9 mouse cellular contexts compared by ENCODE assay signal in genomic region chr2:147803102-147803501, GRCm38 (mm10).
DNase-seq lines count a peak whose midpoint lies in the region; ATAC-seq and TF ChIP-seq lines count a peak whose summit lies in the region.
"Had no signal": no experiment of that assay in that cellular context is flagged by ENCODE, and none has a peak within 500 bp of the region (broad histone marks: within the 10 kb centered on the region; RNA-seq: fewer than 3 reads in every experiment).

No protein-coding gene starts in this region.

- no peak overlapping the region for H3K27ac ChIP-seq in heart, embryonic 10.5 days
- no peak overlapping the region for H3K27ac ChIP-seq in liver, postnatal 0 days (ENCODE audit: low read depth)
- H3K27ac ChIP-seq: hindbrain, embryonic 15.5 days had no signal

- no peak overlapping the region for H3K4me2 ChIP-seq in liver, postnatal 0 days (ENCODE audit: low read depth, low read length)
- H3K4me2 ChIP-seq: hindbrain, embryonic 15.5 days had no signal

- no peaks in the 10 kb centered on the region for H3K4me1 ChIP-seq in heart, embryonic 10.5 days
- H3K4me1 ChIP-seq in liver, postnatal 0 days (ENCODE audit: insufficient read depth): no peaks in the 10 kb centered on the region
- H3K4me1 ChIP-seq: hindbrain, embryonic 15.5 days had no signal

- WGBS in heart, embryonic 10.5 days: 44% methylated on average over 4 of the region's 4 CpGs
- 25% methylated on average over 4 of the region's 4 CpGs for WGBS in liver, postnatal 0 days (ENCODE audit: insufficient replicate concordance)

- H3K27me3 ChIP-seq in heart, embryonic 10.5 days (ENCODE audit: insufficient read depth, poor library complexity, severe bottlenecking): peaks cover 8% of the 10 kb centered on the region; the same call in 1 of the 2 replicates
- no peaks in the 10 kb centered on the region for H3K27me3 ChIP-seq in liver, postnatal 0 days (ENCODE audit: insufficient read depth, low read length)

- ATAC-seq in common myeloid progenitor, adult 5-6 weeks (replicated peaks; ENCODE audit: low read depth, poor library complexity, severe bottlenecking): peak; percentile 73
- no peak for ATAC-seq in liver, postnatal 0 days
- no peak for ATAC-seq in monocyte, adult 5-6 weeks (replicated peaks; ENCODE audit: insufficient number of reproducible peaks, low FRiP score, low TSS enrichment, poor library complexity, severe bottlenecking)

- H3K9ac ChIP-seq in liver, postnatal 0 days (replicated peaks): no peak overlapping the region
- H3K9ac ChIP-seq: hindbrain, embryonic 15.5 days had no signal

- TF ChIP-seq EP300 in liver, postnatal 0 days (IDR thresholded peaks at IDR 0.05; ENCODE audit: low read depth): no peak

- no peaks in the 10 kb centered on the region for H3K9me3 ChIP-seq in heart, embryonic 10.5 days
- H3K9me3 ChIP-seq in liver, postnatal 0 days (ENCODE audit: low read length): no peaks in the 10 kb centered on the region
- H3K9me3 ChIP-seq: hindbrain, embryonic 15.5 days had no signal

- TF ChIP-seq CTCF in liver, postnatal 0 days (IDR thresholded peaks at IDR 0.05; ENCODE audit: low read depth): peak; percentile 50

- intact Hi-C loops in heart, postnatal 14 days (cut with DNase I): loop anchor here (10.0 kb wide), 1 partner anchor 772 kb away; no protein-coding TSS in a partner anchor

- DNase-seq in heart, postnatal 14 days: peak; percentile 9 to 42
- no peak for DNase-seq in heart, embryonic 10.5 days (ENCODE audit: low spot score)
- peak; percentile 50 for DNase-seq in thymus, postnatal 4 days
- DNase-seq in thymus, postnatal 36 days: no peak
- DNase-seq in liver, postnatal 0 days: peak; percentile 49
- no peak for DNase-seq in thymus, postnatal 14 days

- no peak overlapping the region for H3K4me3 ChIP-seq in heart, embryonic 10.5 days
- H3K4me3 ChIP-seq in liver, postnatal 0 days (ENCODE audit: low read depth, low read length): no peak overlapping the region
- H3K4me3 ChIP-seq: hindbrain, embryonic 15.5 days had no signal

- no peaks in the 10 kb centered on the region for H3K36me3 ChIP-seq in heart, embryonic 10.5 days
- no peaks in the 10 kb centered on the region for H3K36me3 ChIP-seq in liver, postnatal 0 days (replicated peaks; ENCODE audit: insufficient read depth, low read length)
- H3K36me3 ChIP-seq: hindbrain, embryonic 15.5 days had no signal

Comparison
In these comparisons a context has a peak if more than half of its experiments do, and no peak if none do; other contexts are left out.
1. DNase-seq: peak in heart, postnatal 14 days (2 of 2), thymus, postnatal 4 days (single experiment) and liver, postnatal 0 days (single experiment); none in heart, embryonic 10.5 days (single experiment), thymus, postnatal 36 days (0 of 2) and thymus, postnatal 14 days (single experiment).